Mouse (Mus musculus) olfactory bulb, adult 2 months (tissue): ENCODE measurements around the gene Spata3. TPM values are rescaled to one million over a fixed set of nuclear protein-coding genes. Genes with fewer than 3 reads are reported as not detected.
A peak's percentile ranks its signal among the peaks of the same experiment; 100 is the strongest.

Source experiments
- H3K27ac ChIP-seq: fragments of 200-500 bp; 2 replicates; pipeline ENCODE4 v1.5.1; 2012; ENCODE audit warnings: low read depth, low read length; ENCODE audit not compliant: insufficient read depth
- H3K4me1 ChIP-seq: fragments of 200-500 bp; 2 replicates; pipeline ENCODE4 v1.6.1; 2012; ENCODE audit warnings: low read length; ENCODE audit not compliant: control insufficient read depth, insufficient read depth
- H3K4me3 ChIP-seq: fragments of 200-500 bp; 2 replicates; pipeline ENCODE4 v1.5.1; 2012; ENCODE audit warnings: mild to moderate bottlenecking, low read depth, low read length, moderate library complexity; ENCODE audit not compliant: insufficient read depth
- CTCF ChIP-seq: fragments of 200-500 bp; IDR thresholded peaks from 2 replicates; pipeline ENCODE4 v1.5.1; 2012; ENCODE audit warnings: low read depth, mild to moderate bottlenecking, low read length, moderate library complexity; ENCODE audit not compliant: insufficient read depth
- POLR2A ChIP-seq: fragments of 200-500 bp; IDR thresholded peaks from 2 replicates; pipeline ENCODE4 v1.6.1; 2012; ENCODE audit warnings: mild to moderate bottlenecking, low read depth, low read length, moderate library complexity; ENCODE audit not compliant: insufficient read depth
- WGBS: fragments of 180-500 bp; shearing (Covaris S2); methylation state at CpG from one replicate; pipeline ENCODE4 v1.1.7; 2018; 5-methylcytosine and 5-hydroxymethylcytosine counted together
- polyA plus RNA-seq: library from polyadenylated mRNA; stranded (reverse); fragments of >200 nt; gene quantifications from 2 replicates; pipeline ENCODE4 v1.2.4, GENCODE M21; 2012; ENCODE audit warnings: low replicate concordance; ENCODE audit not compliant: missing spikeins, insufficient read depth, insufficient read length

Gene Spata3
- polyA plus RNA-seq, 1 experiment, result not detected

DNA sequence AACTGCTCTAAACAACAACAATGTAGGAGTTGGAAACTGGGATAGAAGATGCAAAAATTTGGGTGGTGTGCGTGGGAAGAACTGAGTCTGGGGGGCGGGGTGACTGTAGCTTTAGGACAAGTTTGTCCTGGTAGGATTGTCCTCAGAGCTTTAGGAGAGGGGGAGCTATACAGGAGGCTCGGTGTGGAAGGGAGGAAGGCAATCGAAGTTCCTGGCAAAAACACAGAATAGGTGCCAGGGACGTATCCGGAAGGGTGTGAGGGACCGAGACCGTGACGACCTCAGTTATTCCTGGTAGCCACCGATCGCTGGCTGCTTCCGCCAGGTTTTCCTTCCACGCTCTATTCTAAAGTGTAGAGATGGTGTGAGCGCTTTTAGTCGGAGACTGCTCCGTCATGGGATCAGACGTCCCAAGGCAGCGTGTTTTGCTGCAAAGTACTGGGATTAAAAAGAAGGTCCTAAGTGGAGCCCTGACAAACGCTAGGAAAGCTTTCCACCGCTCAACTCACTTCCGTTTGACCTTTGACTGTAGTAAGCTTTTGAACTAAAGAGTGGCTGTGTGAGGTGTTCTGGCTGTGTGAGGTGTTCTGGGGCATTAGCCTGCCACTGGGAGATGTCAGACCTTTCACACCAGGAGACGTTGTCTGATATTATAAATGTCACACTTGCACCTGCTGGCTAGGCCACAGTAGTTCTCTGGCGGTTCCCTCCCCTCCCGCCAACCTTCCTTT is 30.4 kb downstream of the Spata3 start:
- Histone ChIP-seq H3K4me3 (peak overlapping the region; percentile 21), H3K27ac (no peak overlapping the region), H3K4me1 (peaks cover 10% of the 10 kb centered on the region)
- TF ChIP-seq CTCF (no peak), POLR2A (no peak)
- 36% methylated on average over 24 of the region's 24 CpGs for WGBS

DNA sequence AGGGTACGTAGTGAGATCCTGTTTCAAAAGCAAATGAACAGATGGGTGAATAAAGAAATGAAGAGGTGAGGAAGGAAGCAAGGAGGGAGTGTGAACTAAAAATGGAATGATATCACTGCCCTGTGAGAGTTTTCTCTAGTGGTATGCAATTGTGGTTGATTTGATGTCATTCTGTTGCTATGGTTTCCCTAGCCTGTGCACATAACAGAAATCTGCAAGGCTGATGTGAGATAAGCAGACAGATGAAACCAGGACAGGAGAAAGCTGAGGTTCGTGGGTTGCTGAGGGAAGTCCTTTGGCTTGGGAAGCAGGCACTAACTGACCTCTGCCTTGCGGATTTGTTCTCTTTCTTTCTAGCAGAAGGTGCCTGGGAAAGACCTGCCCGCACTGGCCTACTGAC is 31.6 kb downstream of the Spata3 start:
- TF ChIP-seq POLR2A, result no peak
- no peak for TF ChIP-seq CTCF
- Histone ChIP-seq H3K27ac (no peak overlapping the region), H3K4me3 (no peak overlapping the region), H3K4me1 (peaks cover 14% of the 10 kb centered on the region)
- WGBS, result 80% methylated on average over 4 of the region's 4 CpGs

DNA sequence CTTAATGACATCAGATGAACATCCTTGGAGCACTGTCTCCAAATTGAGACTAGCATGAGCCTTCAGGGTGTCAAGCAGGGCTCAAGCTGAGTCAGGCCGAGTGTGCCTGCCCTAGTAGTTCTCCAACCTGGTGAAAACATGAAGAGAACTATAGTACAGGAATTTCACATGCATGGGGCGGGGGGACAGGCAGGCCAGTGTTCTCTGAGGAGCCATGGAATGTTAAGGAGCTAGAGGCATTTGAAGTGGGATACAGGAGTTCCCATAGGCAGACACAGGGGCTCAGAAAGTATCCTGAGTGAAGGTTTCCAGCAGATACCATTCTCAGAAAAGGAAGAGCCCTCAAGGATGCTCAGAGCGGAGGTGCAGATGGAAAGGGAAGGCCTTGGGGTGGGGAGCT is 32.1 kb downstream of the Spata3 start:
- Histone ChIP-seq H3K4me1 (peaks cover 15% of the 10 kb centered on the region), H3K27ac (no peak overlapping the region), H3K4me3 (no peak overlapping the region)
- WGBS, result 89% methylated on average over 3 of the region's 3 CpGs
- TF ChIP-seq POLR2A (no peak), CTCF (no peak)

DNA sequence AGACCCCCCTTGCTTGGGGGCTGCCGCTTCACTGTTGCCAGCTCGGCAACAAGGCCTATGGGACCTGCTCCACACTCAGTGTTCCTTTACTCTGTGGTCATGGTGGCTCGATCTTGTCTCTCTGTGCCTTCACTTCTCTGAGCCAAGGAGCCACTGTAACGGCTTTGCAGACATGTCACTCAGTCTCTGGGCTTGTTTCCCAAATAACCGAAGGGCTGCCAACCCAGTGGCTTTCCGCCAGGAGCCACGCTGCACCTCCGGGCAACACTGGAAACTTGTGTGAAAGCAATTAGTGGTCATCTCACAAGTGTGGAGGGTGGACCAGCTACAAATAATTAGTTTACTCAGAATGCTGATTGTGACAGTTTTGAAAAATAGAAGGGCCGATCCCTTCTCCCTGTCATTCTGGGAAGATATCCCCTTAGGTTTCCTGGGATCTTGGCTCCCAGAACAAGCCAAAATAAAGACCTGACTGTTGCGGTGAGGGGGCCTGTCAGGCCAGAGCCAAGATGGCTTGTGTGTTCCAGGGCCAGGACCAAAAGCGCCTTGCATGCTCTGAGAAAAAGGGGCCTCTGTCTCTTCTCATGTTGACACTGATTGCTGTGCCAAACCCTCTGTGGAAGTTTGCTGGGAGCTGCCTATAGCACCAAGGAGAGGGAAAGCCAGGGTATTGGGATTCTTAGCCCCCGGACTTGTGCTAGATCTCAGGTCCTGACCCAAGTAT is 36.7 kb downstream of the Spata3 start:
- peaks cover 5% of the 10 kb centered on the region for H3K4me1 ChIP-seq
- H3K27ac ChIP-seq, result no peak overlapping the region
- H3K4me3 ChIP-seq, result no peak overlapping the region
- WGBS, result 55% methylated on average over 12 of the region's 12 CpGs
- TF ChIP-seq CTCF (no peak), POLR2A (no peak)

DNA sequence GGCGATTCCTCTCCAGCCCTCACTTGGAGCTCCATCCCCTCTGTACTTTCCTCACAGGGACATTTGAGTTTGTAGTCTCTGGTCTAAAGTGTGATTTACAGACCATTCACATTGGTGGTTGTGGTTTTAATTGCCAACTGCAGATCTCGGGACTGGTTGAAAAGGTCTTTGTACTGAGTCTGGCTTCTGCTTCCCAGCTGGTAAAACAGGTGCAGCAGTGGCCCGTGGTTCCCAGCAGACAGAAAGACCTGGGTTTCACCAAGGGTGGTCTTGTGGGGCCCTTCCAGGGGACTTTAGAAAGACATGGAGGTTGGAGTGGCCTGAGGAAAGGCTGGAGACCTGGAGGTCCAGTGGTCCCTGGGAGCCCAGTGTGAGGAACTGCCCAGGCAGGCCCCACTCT is 38.3 kb downstream of the Spata3 start:
- 40% methylated on average over 3 of the region's 3 CpGs for WGBS
- peaks cover 7% of the 10 kb centered on the region for H3K4me1 ChIP-seq
- no peak overlapping the region for H3K4me3 ChIP-seq
- no peak overlapping the region for H3K27ac ChIP-seq
- TF ChIP-seq POLR2A, result no peak
- TF ChIP-seq CTCF, result no peak

DNA sequence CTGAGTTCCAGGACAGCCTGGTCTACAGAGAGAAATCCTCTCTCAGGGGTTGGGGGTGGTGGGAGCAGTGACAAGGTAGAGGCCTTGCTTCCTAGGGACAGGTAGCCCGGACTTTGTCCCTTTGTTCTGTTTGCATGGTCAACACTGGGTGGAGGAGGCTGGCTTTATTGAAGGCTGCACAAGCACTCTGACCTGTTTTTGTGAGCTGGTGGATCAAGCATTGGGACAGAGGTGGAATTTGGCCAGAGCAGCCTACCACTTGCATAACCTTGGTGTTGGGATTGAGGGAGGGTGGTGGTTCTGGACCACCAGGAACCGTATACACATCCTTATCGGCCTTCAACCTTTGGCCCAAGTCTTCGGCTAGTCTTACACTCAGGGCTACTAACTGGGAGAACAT is 39.7 kb downstream of the Spata3 start:
- WGBS, result 97% methylated on average over 4 of the region's 4 CpGs
- Histone ChIP-seq H3K4me3 (no peak overlapping the region), H3K27ac (no peak overlapping the region), H3K4me1 (peaks cover 7% of the 10 kb centered on the region)
- TF ChIP-seq POLR2A, result no peak
- TF ChIP-seq CTCF, result no peak

DNA sequence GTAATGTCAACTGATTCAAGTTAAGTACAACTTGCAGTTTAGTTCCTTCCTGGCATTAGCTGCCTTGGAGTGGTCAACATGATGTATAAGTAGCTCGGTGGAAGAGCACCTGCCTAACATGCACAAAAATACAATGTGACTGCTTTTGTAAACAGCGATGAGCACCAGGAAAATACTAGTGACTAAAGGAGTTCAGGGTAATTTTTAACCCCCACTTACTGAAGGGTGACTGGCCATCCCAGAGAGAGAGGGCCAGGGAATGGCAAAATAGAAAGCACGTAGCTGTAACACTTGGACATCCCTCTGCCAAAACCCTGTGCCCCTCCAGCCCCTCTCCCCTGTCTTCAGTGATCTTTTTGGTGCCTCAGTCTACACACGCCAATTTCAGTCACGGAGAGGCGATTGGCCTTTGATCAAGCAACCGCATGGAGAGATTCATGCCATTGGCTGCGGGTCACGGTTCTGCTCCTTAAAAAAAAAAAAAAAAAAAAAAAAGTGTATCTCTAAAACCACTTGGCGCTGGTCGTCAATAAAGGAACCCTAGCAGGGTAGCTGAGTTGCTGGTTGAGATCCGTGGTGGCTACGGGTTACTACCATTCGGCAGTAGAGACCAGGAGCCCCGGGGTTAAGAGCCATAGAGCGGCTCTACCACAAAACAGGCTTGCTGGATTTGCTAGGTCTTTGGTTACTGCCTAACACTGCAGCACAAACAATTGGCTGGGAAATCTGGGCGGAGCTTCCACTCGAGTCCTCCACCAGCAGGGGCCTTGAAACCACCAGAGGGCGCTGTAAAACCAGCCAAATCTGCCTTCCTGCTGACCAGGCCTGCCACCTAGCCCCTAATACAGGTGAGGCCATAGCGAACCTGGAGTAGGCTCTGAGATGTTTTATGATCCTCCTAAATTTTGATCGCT is 42.5 kb downstream of the Spata3 start:
- peak overlapping the region; percentile 53 for H3K27ac ChIP-seq
- H3K4me3 ChIP-seq, result peak overlapping the region; percentile 42
- H3K4me1 ChIP-seq, result peaks cover 2% of the 10 kb centered on the region; the same call in 1 of the 2 replicates
- 8% methylated on average over 21 of the region's 21 CpGs for WGBS
- TF ChIP-seq CTCF (peak; percentile 92), POLR2A (0 out of 2 replicates have a peak, but pooled peaks have one; percentile 47)

DNA sequence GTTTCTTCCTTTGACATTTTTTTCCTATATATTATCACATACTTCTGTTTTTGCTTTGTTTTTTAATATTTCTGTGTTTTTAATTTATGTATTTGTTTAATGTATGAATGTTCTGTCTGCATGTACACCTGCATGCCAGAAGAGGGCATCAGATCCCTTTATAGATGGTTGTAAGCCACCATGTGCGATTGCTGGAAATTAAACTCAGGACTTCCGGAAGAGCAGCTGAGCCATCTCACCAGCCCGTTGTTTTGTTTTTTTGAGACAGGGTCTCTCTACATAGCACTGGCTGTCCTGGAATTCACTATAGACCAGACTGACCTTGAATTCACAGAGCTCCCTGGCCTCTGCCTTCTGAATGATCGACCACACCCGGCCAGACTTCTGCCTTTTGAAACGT is 45.9 kb downstream of the Spata3 start:
- WGBS, result 78% methylated on average over 6 of the region's 6 CpGs
- TF ChIP-seq CTCF, result no peak
- no peak for TF ChIP-seq POLR2A
- no peak overlapping the region for H3K4me3 ChIP-seq
- no peak overlapping the region for H3K27ac ChIP-seq
- H3K4me1 ChIP-seq, result peaks cover 2% of the 10 kb centered on the region; the same call in 1 of the 2 replicates
